Mouse (Mus musculus) gastrocnemius, adult 18-20 months (tissue): ENCODE measurements around the gene B4galt1. TPM values are rescaled to one million over a fixed set of nuclear protein-coding genes. Genes with fewer than 3 reads are reported as not detected.

ENCODE experiments used
- DNase-seq: peaks from one replicate; pipeline ENCODE4 v3.0.0; 2021; ENCODE audit warnings: low spot score
- total RNA-seq, 2 experiments: library from RNA; stranded (reverse); gene quantifications; 2 replicates each; pipeline ENCODE4 v1.2.3; 2021

B4galt1 gene
- total RNA-seq, 2 experiments from 2014 or later: 23.0 to 25.4 TPM

GRCm38 (mm10) chr4:40844811-40845751 is 8.7 kb downstream of the B4galt1 start:
- DNase-seq: peak; percentile 66

- DNase-seq: no peak
Measured at GRCm38 (mm10) chr4:40844251-40844721, 9.5 kb downstream of the B4galt1 start.

- DNase-seq: peak; percentile 87
Measured at GRCm38 (mm10) chr4:40843726-40844125, 10.1 kb downstream of the B4galt1 start.

GRCm38 (mm10) chr4:40840448-40840847 is 13.4 kb downstream of the B4galt1 start:
- no peak for DNase-seq

GRCm38 (mm10) chr4:40839251-40839650 is 14.6 kb downstream of the B4galt1 start:
- no peak for DNase-seq

GRCm38 (mm10) chr4:40837451-40838285 is 16.1 kb downstream of the B4galt1 start:
- peak; percentile 63 for DNase-seq

- no peak for DNase-seq
Measured at GRCm38 (mm10) chr4:40837008-40837407, 16.8 kb downstream of the B4galt1 start.

- no peak for DNase-seq
Measured at GRCm38 (mm10) chr4:40834872-40835271, 18.9 kb downstream of the B4galt1 start.

GRCm38 (mm10) chr4:40834232-40834786 is 19.5 kb downstream of the B4galt1 start:
- DNase-seq: no peak

GRCm38 (mm10) chr4:40833381-40834231 is 20.2 kb downstream of the B4galt1 start:
- no peak for DNase-seq

GRCm38 (mm10) chr4:40830530-40830929 is 23.3 kb downstream of the B4galt1 start:
- DNase-seq: no peak

GRCm38 (mm10) chr4:40829654-40830400 is 24.0 kb downstream of the B4galt1 start:
- DNase-seq: no peak

- peak; percentile 74 for DNase-seq
Measured at GRCm38 (mm10) chr4:40828910-40829309, 24.9 kb downstream of the B4galt1 start.

- no peak for DNase-seq
Measured at GRCm38 (mm10) chr4:40827926-40828325, 25.9 kb downstream of the B4galt1 start.

- no peak for DNase-seq
Measured at GRCm38 (mm10) chr4:40826810-40827209, 27.0 kb downstream of the B4galt1 start.

GRCm38 (mm10) chr4:40825981-40826380 is 27.8 kb downstream of the B4galt1 start:
- DNase-seq: no peak

- no peak for DNase-seq
Measured at GRCm38 (mm10) chr4:40825146-40825545, 28.7 kb downstream of the B4galt1 start.

- no peak for DNase-seq
Measured at GRCm38 (mm10) chr4:40824505-40824904, 29.3 kb downstream of the B4galt1 start.

- no peak for DNase-seq
Measured at GRCm38 (mm10) chr4:40823664-40824063, 30.1 kb downstream of the B4galt1 start.

GRCm38 (mm10) chr4:40823151-40823550 is 30.7 kb downstream of the B4galt1 start:
- DNase-seq: no peak
